Mouse (Mus musculus) lung, embryonic 15.5 days (tissue): Measurements from ENCODE around the gene Zfp948. TPM values are rescaled to one million over a fixed set of nuclear protein-coding genes. Genes with fewer than 3 reads are reported as not detected.

Experiments used
- polyA plus RNA-seq: library from polyadenylated mRNA; unstranded; fragments of >200 nt; fragmentation: Nextera tagmentation; extraction: Ambion mirVana; gene quantifications from 2 replicates; pipeline ENCODE4 v1.2.1, GENCODE M21; 2015

Gene Zfp948
- polyA plus RNA-seq, 1 experiment from 2014 or later, result 17.8 TPM

Other genes with a start within 250 kb of the Zfp948 start
- 2.2 and 2.4 TPM in 2 replicates for gene Zfp677, start 183.3 kb upstream of the Zfp948 start, polyA plus RNA-seq
- gene Zfp54, start 143.8 kb upstream of the Zfp948 start, polyA plus RNA-seq, result 6.3 and 7.0 TPM in 2 replicates
- 15.3 and 15.8 TPM in 2 replicates for gene Zfp51, start 116.6 kb upstream of the Zfp948 start, polyA plus RNA-seq
- gene Zfp53, start 78.0 kb upstream of the Zfp948 start, polyA plus RNA-seq, result 10.7 and 11.8 TPM in 2 replicates
- gene Zfp52, start 31.5 kb upstream of the Zfp948 start, polyA plus RNA-seq, result 4.3 and 5.1 TPM in 2 replicates
- gene Zfp983, start 83.6 kb downstream of the Zfp948 start, polyA plus RNA-seq, result 2.9 and 3.5 TPM in 2 replicates
- gene Gm10226, start 124.9 kb downstream of the Zfp948 start, polyA plus RNA-seq, result 6.3 and 7.0 TPM in 2 replicates
- 12.3 and 12.8 TPM in 2 replicates for gene Zfp760, start 140.7 kb downstream of the Zfp948 start, polyA plus RNA-seq
- 7.0 and 7.1 TPM in 2 replicates for gene Zfp229, start 163.8 kb downstream of the Zfp948 start, polyA plus RNA-seq